Mouse (Mus musculus) thymus, adult 2 months (tissue): ENCODE measurements at regions not wholly inside any gene's neighbourhood (a gene's known extent, or its start where the extent isn't known, plus 50 kb on each side); places are given as distances from the start of the nearest gene placed in this dataset.

Source experiments
- DNase-seq: peaks from one replicate; pipeline ENCODE4 v3.0.0; 2021
- H3K27ac ChIP-seq: fragments of 200-500 bp; 2 replicates; pipeline ENCODE4 v1.5.1; 2012; ENCODE audit warnings: low read length, control low read depth; ENCODE audit not compliant: control insufficient read depth, insufficient read depth
- H3K27me3 ChIP-seq: fragments of 200-500 bp; 2 replicates; pipeline ENCODE4 v1.6.1; 2012; ENCODE audit warnings: mild to moderate bottlenecking, low read length, moderate library complexity, mixed read lengths; ENCODE audit not compliant: control insufficient read depth, insufficient read depth
- H3K36me3 ChIP-seq: fragments of 200-500 bp; 2 replicates; pipeline ENCODE4 v1.6.1; 2012; ENCODE audit warnings: mild to moderate bottlenecking, low read length, moderate library complexity; ENCODE audit not compliant: control insufficient read depth, insufficient read depth
- H3K4me1 ChIP-seq: fragments of 200-500 bp; replicated peaks from 2 replicates; pipeline ENCODE4 v1.6.1; 2012; ENCODE audit warnings: low read length; ENCODE audit not compliant: control insufficient read depth, insufficient read depth
- H3K4me3 ChIP-seq: fragments of 200-500 bp; 2 replicates; pipeline ENCODE4 v1.5.1; 2012; ENCODE audit warnings: mild to moderate bottlenecking, low read length, control low read depth, moderate library complexity; ENCODE audit not compliant: control insufficient read depth, insufficient read depth
- CTCF ChIP-seq: fragments of 200-500 bp; IDR thresholded peaks from 2 replicates; pipeline ENCODE4 v1.5.1; 2012; ENCODE audit warnings: mild to moderate bottlenecking, control low read depth, low read length, moderate library complexity, borderline replicate concordance; ENCODE audit not compliant: control insufficient read depth, poor library complexity, insufficient read depth; ENCODE audit errors: extremely low read depth
- POLR2A ChIP-seq: fragments of 200-500 bp; IDR thresholded peaks from 2 replicates; pipeline ENCODE4 v1.6.1; 2012; ENCODE audit warnings: mild to moderate bottlenecking, low read length, control low read depth, moderate library complexity; ENCODE audit not compliant: control insufficient read depth, poor library complexity, insufficient read depth; ENCODE audit errors: extremely low read depth
- WGBS: fragments of 180-500 bp; shearing (Covaris S2); methylation state at CpG from one replicate; pipeline ENCODE4 v1.1.7; 2018; 5-methylcytosine and 5-hydroxymethylcytosine counted together

GRCm38 (mm10) chr8:90134626-90135025, 213.5 kb downstream of the Tox3 start:
- Histone ChIP-seq H3K36me3 (no peaks in the 10 kb centered on the region), H3K27ac (no peak overlapping the region)
- no peak for DNase-seq

GRCm38 (mm10) chr8:90130704-90131267, 217.4 kb downstream of the Tox3 start:
- Histone ChIP-seq H3K36me3 (no peaks in the 10 kb centered on the region), H3K27me3 (no peaks in the 10 kb centered on the region), H3K4me3 (no peak overlapping the region), H3K4me1 (no peaks in the 10 kb centered on the region), H3K27ac (no peak overlapping the region)
- TF ChIP-seq POLR2A, result no peak
- 87% methylated on average over 5 of the region's 5 CpGs for WGBS
- no peak for DNase-seq

More at GRCm38 (mm10) chr8:90134626-90135025, 213.5 kb downstream of the Tox3 start:
- 85% methylated on average over 5 of the region's 5 CpGs for WGBS
- Histone ChIP-seq H3K4me3 (no peak overlapping the region), H3K27me3 (no peaks in the 10 kb centered on the region), H3K4me1 (no peaks in the 10 kb centered on the region)
- TF ChIP-seq POLR2A (no peak), CTCF (no peak)

- Histone ChIP-seq H3K4me1 (no peaks in the 10 kb centered on the region), H3K4me3 (no peak overlapping the region), H3K27ac (no peak overlapping the region), H3K36me3 (no peaks in the 10 kb centered on the region), H3K27me3 (no peaks in the 10 kb centered on the region)
- TF ChIP-seq POLR2A (no peak), CTCF (no peak)
- no peak for DNase-seq
- WGBS, result 93% methylated on average over 1 of the region's 1 CpGs
Observed at GRCm38 (mm10) chr8:90125426-90125825, 222.7 kb downstream of the Tox3 start.

- DNase-seq, result no peak
- no peaks in the 10 kb centered on the region for H3K4me1 ChIP-seq
- no peaks in the 10 kb centered on the region for H3K27me3 ChIP-seq
- TF ChIP-seq POLR2A, result no peak
- TF ChIP-seq CTCF, result no peak
- H3K27ac ChIP-seq, result no peak overlapping the region
- H3K36me3 ChIP-seq, result no peaks in the 10 kb centered on the region
- no peak overlapping the region for H3K4me3 ChIP-seq
Observed at GRCm38 (mm10) chr8:90123101-90123500, 225.0 kb downstream of the Tox3 start.

- TF ChIP-seq POLR2A (no peak), CTCF (no peak)
- Histone ChIP-seq H3K27ac (no peak overlapping the region), H3K27me3 (no peaks in the 10 kb centered on the region), H3K4me1 (no peaks in the 10 kb centered on the region), H3K36me3 (no peaks in the 10 kb centered on the region), H3K4me3 (no peak overlapping the region)
- no peak for DNase-seq
- 79% methylated on average over 3 of the region's 3 CpGs for WGBS
Observed at GRCm38 (mm10) chr8:90121935-90122334, 226.2 kb downstream of the Tox3 start.

- Histone ChIP-seq H3K27me3 (no peaks in the 10 kb centered on the region), H3K4me3 (no peak overlapping the region), H3K27ac (no peak overlapping the region), H3K36me3 (no peaks in the 10 kb centered on the region), H3K4me1 (no peaks in the 10 kb centered on the region)
- no peak for DNase-seq
- 37% methylated on average over 3 of the region's 3 CpGs for WGBS
- TF ChIP-seq POLR2A, result no peak
- TF ChIP-seq CTCF, result no peak
Observed at GRCm38 (mm10) chr8:90121017-90121416, 227.1 kb downstream of the Tox3 start.

- Histone ChIP-seq H3K27ac (no peak overlapping the region), H3K4me1 (no peaks in the 10 kb centered on the region), H3K27me3 (no peaks in the 10 kb centered on the region), H3K36me3 (no peaks in the 10 kb centered on the region), H3K4me3 (no peak overlapping the region)
- no peak for DNase-seq
- TF ChIP-seq POLR2A, result no peak
- no peak for TF ChIP-seq CTCF
- WGBS, result 96% methylated on average over 2 of the region's 2 CpGs
Observed at GRCm38 (mm10) chr8:90115436-90115835, 232.7 kb downstream of the Tox3 start.
